Mouse (Mus musculus) E14TG2a.4 (cell line): Measurements from ENCODE around the gene Epb41.

ENCODE experiments used
- H3K27me3 ChIP-seq: 2 replicates; pipeline ENCODE4 v1.6.1; 2014; ENCODE audit warnings: low read length, control low read depth; ENCODE audit not compliant: insufficient read depth
- H3K36me3 ChIP-seq: 2 replicates; pipeline ENCODE4 v1.6.1; 2014; ENCODE audit warnings: low read length, control low read depth; ENCODE audit not compliant: insufficient read depth
- H3K4me1 ChIP-seq: replicated peaks from 2 replicates; pipeline ENCODE4 v1.6.1; 2014; ENCODE audit warnings: low read depth, low read length, control low read depth
- H3K4me3 ChIP-seq: replicated peaks from 2 replicates; pipeline ENCODE4 v1.5.1; 2014; ENCODE audit warnings: mild to moderate bottlenecking, low read length
- H3K9me3 ChIP-seq: 2 replicates; pipeline ENCODE4 v1.6.1; 2014; ENCODE audit warnings: low read length, control low read depth
- CTCF ChIP-seq: conservative IDR thresholded peaks from 2 replicates; pipeline ENCODE4 v1.5.1; 2014; ENCODE audit warnings: low read length
- NANOG ChIP-seq: IDR thresholded peaks from 2 replicates; pipeline ENCODE4 v1.6.1; 2014; ENCODE audit warnings: borderline replicate concordance, low read length, mixed read lengths
- POU5F1 ChIP-seq: IDR thresholded peaks from 2 replicates; pipeline ENCODE4 v1.6.1; 2014; ENCODE audit warnings: low read length, borderline replicate concordance

Gene Epb41

DNA sequence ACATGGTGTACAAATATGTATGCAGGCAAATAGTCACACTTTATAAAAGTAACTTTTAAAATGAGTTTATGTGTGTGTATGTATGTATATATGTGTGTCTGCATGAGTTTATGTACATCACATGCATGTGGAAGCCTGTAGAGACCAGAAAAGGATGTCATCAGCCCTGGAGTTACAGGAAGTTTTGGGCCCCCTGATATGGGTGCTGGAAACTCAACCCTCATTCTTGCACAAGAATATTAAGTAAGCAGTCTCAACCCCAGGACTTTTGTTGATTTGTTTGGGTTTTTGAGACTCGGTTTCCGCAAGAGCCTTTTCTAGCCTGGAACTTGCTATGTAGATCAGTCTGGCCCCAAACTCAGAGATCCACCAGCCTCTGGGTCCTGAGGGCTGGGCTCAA, 15.6 kb downstream of the Epb41 start:
- no peaks in the 10 kb centered on the region for H3K9me3 ChIP-seq
- H3K27me3 ChIP-seq: no peaks in the 10 kb centered on the region
- no peak overlapping the region for H3K4me3 ChIP-seq
- no peak for TF ChIP-seq CTCF
- TF ChIP-seq NANOG: no peak
- no peak for TF ChIP-seq POU5F1
- H3K36me3 ChIP-seq: no peaks in the 10 kb centered on the region
- no peaks in the 10 kb centered on the region for H3K4me1 ChIP-seq

DNA sequence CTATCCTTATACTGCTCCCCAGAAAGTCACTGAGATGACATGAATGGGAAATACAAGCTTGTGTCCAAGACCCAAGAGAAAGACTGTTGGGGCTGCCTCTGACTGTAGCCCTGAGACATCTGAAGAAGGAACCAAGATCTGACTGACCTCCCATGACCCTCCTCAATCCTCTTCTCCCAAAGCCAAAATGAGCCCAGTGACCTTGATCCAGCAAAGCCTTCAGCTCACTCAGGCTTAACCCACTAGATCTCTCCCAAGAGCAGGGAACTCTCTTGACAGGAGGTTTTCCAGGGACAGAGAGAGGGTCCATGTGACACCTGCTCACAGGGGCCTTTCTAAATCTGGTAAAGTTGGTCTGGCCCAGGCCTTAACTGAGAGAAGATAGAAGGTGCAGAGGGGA, 17.8 kb downstream of the Epb41 start:
- no peaks in the 10 kb centered on the region for H3K36me3 ChIP-seq
- no peak for TF ChIP-seq NANOG
- TF ChIP-seq POU5F1: no peak
- no peak for TF ChIP-seq CTCF
- H3K4me1 ChIP-seq: no peaks in the 10 kb centered on the region
- H3K9me3 ChIP-seq: no peaks in the 10 kb centered on the region
- H3K4me3 ChIP-seq: no peak overlapping the region
- H3K27me3 ChIP-seq: 0 out of 2 replicates have a peak, but pooled peaks cover 2% of the 10 kb centered on the region

GRCm38 (mm10) chr4:132051321-132052275, 23.5 kb downstream of the Epb41 start:
- H3K36me3 ChIP-seq: no peaks in the 10 kb centered on the region
- H3K27me3 ChIP-seq: peaks cover 39% of the 10 kb centered on the region
- TF ChIP-seq NANOG (no peak), POU5F1 (no peak), CTCF (no peak)
- no peak overlapping the region for H3K4me3 ChIP-seq
- H3K4me1 ChIP-seq: peaks cover 13% of the 10 kb centered on the region
- no peaks in the 10 kb centered on the region for H3K9me3 ChIP-seq

GRCm38 (mm10) chr4:132049549-132050200, 25.4 kb downstream of the Epb41 start:
- peaks cover 53% of the 10 kb centered on the region for H3K27me3 ChIP-seq
- no peaks in the 10 kb centered on the region for H3K36me3 ChIP-seq
- no peaks in the 10 kb centered on the region for H3K9me3 ChIP-seq
- peak overlapping the region; percentile 95 for H3K4me3 ChIP-seq
- peaks cover 13% of the 10 kb centered on the region for H3K4me1 ChIP-seq
- TF ChIP-seq NANOG (no peak), CTCF (no peak), POU5F1 (no peak)

DNA sequence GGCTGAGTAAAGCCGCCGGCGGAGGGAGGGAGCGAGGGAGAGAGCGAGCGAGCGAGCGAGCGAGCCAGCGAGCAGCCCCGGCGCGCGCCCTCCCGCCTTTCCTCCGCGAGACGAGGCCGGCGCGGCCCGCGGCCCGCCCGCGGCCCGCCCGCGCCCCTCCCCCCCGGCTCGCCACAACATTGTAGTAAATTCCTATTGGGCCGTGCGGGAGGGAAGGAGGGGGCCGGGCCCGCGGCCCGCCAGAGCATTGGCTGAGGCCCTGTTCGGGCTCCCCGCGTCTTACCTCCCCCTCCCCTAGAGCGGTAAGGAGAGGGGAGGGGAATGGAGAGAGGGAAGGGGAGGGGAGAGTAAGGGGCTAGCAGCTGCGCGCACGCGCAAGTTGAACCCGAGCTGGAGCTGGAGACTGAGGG, 26.1 kb downstream of the Epb41 start:
- no peaks in the 10 kb centered on the region for H3K36me3 ChIP-seq
- H3K4me3 ChIP-seq: peak overlapping the region; percentile 95
- H3K27me3 ChIP-seq: peaks cover 57% of the 10 kb centered on the region

DNA sequence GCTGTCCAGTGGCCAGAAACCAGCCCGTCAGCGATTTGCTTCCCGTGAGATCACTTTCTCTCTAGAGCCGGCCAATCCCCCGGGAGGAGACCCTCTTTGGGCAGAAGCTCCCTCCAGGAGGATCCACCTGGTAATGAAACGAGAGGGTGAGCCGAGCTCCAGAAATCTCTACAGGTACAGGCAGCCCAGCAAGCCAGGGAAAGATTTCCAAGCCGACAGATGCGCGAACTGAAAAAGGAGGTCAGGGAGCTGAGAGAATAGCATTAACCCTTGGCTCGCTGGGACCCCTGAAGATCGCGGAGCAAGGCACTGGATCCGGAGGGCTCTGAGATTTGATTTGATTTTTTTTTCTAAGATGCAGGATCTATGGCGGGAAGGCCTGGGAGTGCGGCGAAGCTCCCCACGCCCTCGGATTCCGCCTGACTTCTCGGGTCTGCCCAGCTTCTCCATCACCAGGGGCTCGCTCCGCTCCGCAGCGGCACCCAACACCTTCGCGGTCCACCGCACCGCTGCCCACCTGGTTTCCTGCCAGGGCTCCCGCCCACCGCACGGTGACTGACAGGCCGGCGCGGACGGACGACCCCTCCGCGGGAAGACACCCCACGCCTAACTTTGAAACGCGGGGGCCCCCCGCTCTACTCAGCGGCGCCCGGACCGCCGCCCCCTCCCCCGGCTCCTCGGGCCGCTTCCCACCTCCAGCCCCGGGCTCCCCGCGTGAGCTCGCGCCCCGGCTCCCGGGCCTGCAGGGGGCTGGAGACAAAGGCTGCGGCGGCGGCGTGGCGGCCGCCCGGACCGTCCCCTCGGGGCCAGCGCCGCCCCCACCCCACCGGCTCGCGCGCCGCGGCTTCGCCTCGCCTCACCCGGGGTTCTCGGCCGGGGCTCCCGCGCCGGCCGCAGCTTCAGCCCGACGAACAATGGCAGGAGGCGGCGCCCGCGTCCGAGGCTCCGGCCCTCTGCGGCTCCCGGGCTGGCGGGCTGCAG, 26.8 kb downstream of the Epb41 start:
- peaks cover 13% of the 10 kb centered on the region for H3K4me1 ChIP-seq
- no peaks in the 10 kb centered on the region for H3K9me3 ChIP-seq
- H3K27me3 ChIP-seq: peaks cover 57% of the 10 kb centered on the region
- H3K4me3 ChIP-seq: peak overlapping the region; percentile 95
- TF ChIP-seq POU5F1: no peak
- no peak for TF ChIP-seq CTCF
- no peak for TF ChIP-seq NANOG
- H3K36me3 ChIP-seq: no peaks in the 10 kb centered on the region

More for the DNA sequence above, 26.1 kb downstream of the Epb41 start:
- H3K4me1 ChIP-seq: peaks cover 13% of the 10 kb centered on the region
- no peak for TF ChIP-seq POU5F1
- TF ChIP-seq NANOG: no peak
- TF ChIP-seq CTCF: no peak
- no peaks in the 10 kb centered on the region for H3K9me3 ChIP-seq

DNA sequence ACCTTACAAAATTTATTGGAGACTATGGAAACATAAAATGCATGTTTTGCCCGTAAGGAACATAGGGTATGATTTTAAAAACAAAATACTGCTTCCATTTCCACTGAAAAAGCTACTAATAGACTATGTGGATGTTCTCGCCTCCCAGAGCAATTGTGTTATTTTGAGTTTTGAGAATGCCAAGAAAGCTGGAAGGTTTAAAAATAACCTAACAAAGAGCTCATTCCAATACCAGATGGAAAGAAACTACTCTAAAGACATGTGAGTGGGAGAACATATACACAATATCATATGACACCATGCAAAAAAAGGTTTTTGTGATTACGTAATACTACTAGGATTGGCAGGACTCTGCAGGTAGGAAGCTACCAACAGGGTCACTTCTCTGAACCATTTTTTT, 31.4 kb downstream of the Epb41 start:
- TF ChIP-seq NANOG: no peak
- no peak for TF ChIP-seq CTCF
- TF ChIP-seq POU5F1: no peak
- H3K27me3 ChIP-seq: peaks cover 34% of the 10 kb centered on the region
- no peaks in the 10 kb centered on the region for H3K9me3 ChIP-seq
- no peak overlapping the region for H3K4me3 ChIP-seq
- peaks cover 4% of the 10 kb centered on the region; the same call in 1 of the 2 replicates for H3K4me1 ChIP-seq
- H3K36me3 ChIP-seq: no peaks in the 10 kb centered on the region
